Mouse (Mus musculus): ENCODE measurements at regions not wholly inside any gene's neighbourhood (a gene's known extent, or its start where the extent isn't known, plus 50 kb on each side); places are given as distances from the start of the nearest gene placed in this dataset.

DNA sequence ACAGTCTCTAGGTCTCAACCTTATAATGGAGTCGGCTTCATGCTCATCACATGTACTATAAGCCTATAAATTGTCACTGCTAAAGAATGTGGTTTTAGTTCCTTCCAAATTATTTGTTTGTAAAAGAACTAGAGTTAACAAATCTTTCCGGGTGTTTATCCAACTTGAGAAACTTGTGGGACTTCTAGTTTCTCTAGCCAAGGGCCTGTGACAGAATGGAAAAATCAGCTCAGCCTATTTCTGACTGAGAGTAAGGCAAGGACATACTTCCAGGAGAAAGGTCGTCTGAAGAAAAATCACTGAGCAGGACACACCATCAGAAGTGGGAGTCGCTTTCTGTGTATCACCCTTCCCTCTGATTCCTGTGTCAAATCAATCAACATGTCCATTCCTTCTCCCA, 248.7 kb downstream of the Rnf152 start:
- TF ChIP-seq CTCF (IDR thresholded peaks at IDR 0.05; ENCODE audit: extremely low read depth, insufficient read depth, insufficient read length, insufficient replicate concordance) (no peak), POLR2A (IDR thresholded peaks at IDR 0.05; ENCODE audit: low read depth, low read length) (no peak)

Data from spleen, adult 2 months (tissue).